Mouse (Mus musculus) skeletal muscle tissue, postnatal 0 days (tissue): ENCODE measurements around the gene Picalm. TPM values are rescaled to one million over a fixed set of nuclear protein-coding genes. Genes with fewer than 3 reads are reported as not detected.

ENCODE experiments used
- polyA plus RNA-seq: library from polyadenylated mRNA; unstranded; fragments of >200 nt; fragmentation: Nextera tagmentation; extraction: Ambion mirVana; gene quantifications from 2 replicates; pipeline ENCODE4 v1.2.1, GENCODE M21; 2015

The Picalm gene
- polyA plus RNA-seq = 27.5 and 36.3 TPM in 2 replicates

GRCm38 (mm10) chr7:90129732-90130392, at the start of gene Picalm:
Picalm (plus strand) TSS chr7:90130213.

Other genes starting within 250 kb of the Picalm start
- gene Ccdc81, start 226.6 kb upstream of the Picalm start, polyA plus RNA-seq = 0.12 TPM in 1 of 2 replicates, not detected in the other
- 116 and 128 TPM in 2 replicates for gene Hikeshi, start 189.0 kb upstream of the Picalm start, polyA plus RNA-seq
- 29.2 and 33.8 TPM in 2 replicates for gene Eed, start 149.2 kb upstream of the Picalm start, polyA plus RNA-seq
- 0.55 and 0.59 TPM in 2 replicates for gene Ccdc83, start 135.6 kb downstream of the Picalm start, polyA plus RNA-seq
- 31.3 and 37.1 TPM in 2 replicates for gene Sytl2, start 172.0 kb downstream of the Picalm start, polyA plus RNA-seq